Mouse (Mus musculus) liver, embryonic 15.5 days (tissue): ENCODE results near the gene Dnttip2. TPM values are rescaled to one million over a fixed set of nuclear protein-coding genes. Genes with fewer than 3 reads are reported as not detected.

Experiments used
- ATAC-seq: fragments of 200-750 bp; cut with Nextera tagmentation; 2 replicates; pipeline ENCODE4 v1.8.0; 2017; ENCODE audit warnings: moderate number of reproducible peaks, mild to moderate bottlenecking, moderate library complexity; ENCODE audit not compliant: insufficient read depth
- H3K27ac ChIP-seq: fragments of 300-500 bp; sonication (generic); replicated peaks from 2 replicates; pipeline ENCODE4 v1.5.1; 2015; ENCODE audit warnings: mild to moderate bottlenecking, inconsistent platforms
- H3K27me3 ChIP-seq: fragments of 300-500 bp; sonication (generic); 2 replicates; pipeline ENCODE4 v1.6.1; 2015; ENCODE audit warnings: mild to moderate bottlenecking, inconsistent platforms
- H3K36me3 ChIP-seq: fragments of 300-500 bp; sonication (generic); replicated peaks from 2 replicates; pipeline ENCODE4 v1.6.1; 2015; ENCODE audit warnings: moderate library complexity, mild to moderate bottlenecking, inconsistent platforms
- H3K4me1 ChIP-seq: fragments of 300-500 bp; sonication (generic); replicated peaks from 2 replicates; pipeline ENCODE4 v1.6.1; 2015; ENCODE audit warnings: inconsistent platforms
- H3K4me2 ChIP-seq: fragments of 300-500 bp; sonication (generic); 2 replicates; pipeline ENCODE4 v1.6.1; 2015; ENCODE audit warnings: moderate library complexity, mild to moderate bottlenecking, inconsistent platforms
- H3K4me3 ChIP-seq: fragments of 300-500 bp; sonication (generic); replicated peaks from 2 replicates; pipeline ENCODE4 v1.5.1; 2015; ENCODE audit warnings: mild to moderate bottlenecking, inconsistent platforms
- H3K9ac ChIP-seq: fragments of 300-500 bp; sonication (generic); 2 replicates; pipeline ENCODE4 v1.6.1; 2015; ENCODE audit warnings: moderate library complexity, mild to moderate bottlenecking, inconsistent platforms
- H3K9me3 ChIP-seq: fragments of 300-500 bp; sonication (generic); replicated peaks from 2 replicates; pipeline ENCODE4 v1.6.1; 2016; ENCODE audit warnings: inconsistent platforms
- WGBS: fragments of 180-500 bp; shearing (Covaris S2); methylation state at CpG from one replicate; pipeline ENCODE4 v1.1.7; 2015; ENCODE audit warnings: mixed read lengths; ENCODE audit not compliant: insufficient replicate concordance; 5-methylcytosine and 5-hydroxymethylcytosine counted together
- microRNA counts: library from miRNA; unstranded; fragments of <30 nt; microRNA quantifications from one replicate; lab custom pipeline; 2016
- microRNA-seq: library from miRNA; unstranded; fragments of <30 nt; microRNA quantifications from one replicate; pipeline ENCODE4, GENCODE M21; 2016
- polyA plus RNA-seq: library from polyadenylated mRNA; unstranded; fragments of >200 nt; fragmentation: Nextera tagmentation; extraction: Ambion mirVana; gene quantifications from 2 replicates; pipeline ENCODE4 v1.2.1, GENCODE M21; 2015

Dnttip2 gene
- polyA plus RNA-seq, 1 experiment from 2014 or later = 29.8 TPM

DNA sequence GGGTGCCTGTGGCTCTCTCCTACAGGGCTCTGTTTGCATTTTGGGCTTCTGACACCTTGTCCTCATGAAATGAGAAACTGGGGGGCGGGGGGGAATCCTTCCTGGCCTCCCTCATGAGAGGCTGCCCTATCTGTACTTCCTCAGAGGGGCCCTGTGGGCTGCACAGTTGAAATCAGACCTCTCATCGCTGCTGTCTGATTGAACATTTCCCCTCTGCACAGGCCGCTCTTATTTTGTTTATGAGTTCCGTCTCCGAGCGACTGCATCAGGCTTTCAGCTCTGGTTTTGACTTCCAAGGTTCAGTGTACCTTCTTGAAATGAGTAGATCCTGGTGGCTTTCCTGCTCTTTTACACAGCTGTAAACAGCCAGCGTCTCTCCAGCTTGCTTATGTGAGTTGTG lies 60.2 kb downstream of the Dnttip2 start:
- WGBS = 8% methylated on average over 7 of the region's 7 CpGs
- Histone ChIP-seq H3K9me3 (no peaks in the 10 kb centered on the region), H3K4me1 (0 out of 2 replicates have a peak, but pooled peaks cover 3% of the 10 kb centered on the region), H3K27ac (no peak overlapping the region), H3K36me3 (no peaks in the 10 kb centered on the region), H3K27me3 (no peaks in the 10 kb centered on the region), H3K9ac (no peak overlapping the region), H3K4me3 (no peak overlapping the region), H3K4me2 (no peak overlapping the region)
- ATAC-seq = no peak

MicroRNAs within 50 kb of the gene (microRNA counts, 519-probe panel; counts per million panel counts)
- microRNA mmu-miR-760 (lab: Ali Mortazavi, UCI) = 1,861 counts per million, percentile 17 among the panel's probes with 10 or more counts

Small RNA genes lying within 50 kb of the gene (microRNA-seq; reads per million reads assigned to microRNA genes)
- gene Gm22903 (not detected), gene Mir760 (6.6 reads per million, percentile 22 among the genes with 10 or more reads in this experiment)

Other genes starting within 250 kb of the Dnttip2 start
- 0.26 and 0.31 TPM in 2 replicates for gene Abca4, start 229.9 kb upstream of the Dnttip2 start, polyA plus RNA-seq
- gene Gclm, start 28.8 kb upstream of the Dnttip2 start, polyA plus RNA-seq = 427 and 441 TPM in 2 replicates
- 5.2 and 6.1 TPM in 2 replicates for gene Bcar3, start 19.7 kb downstream of the Dnttip2 start, polyA plus RNA-seq